Mouse (Mus musculus) heart, embryonic 11.5 days (tissue): ENCODE results near the gene Scyl2. TPM values are rescaled to one million over a fixed set of nuclear protein-coding genes. Genes with fewer than 3 reads are reported as not detected.

Experiments used
- ATAC-seq: fragments of 200-750 bp; cut with Nextera tagmentation; replicated peaks from 2 replicates; pipeline ENCODE4 v1.8.0; 2017; ENCODE audit warnings: moderate library complexity; ENCODE audit not compliant: insufficient number of reproducible peaks, low FRiP score, low TSS enrichment
- H3K27ac ChIP-seq: fragments of 300-500 bp; sonication (generic); 2 replicates; pipeline ENCODE4 v1.5.1; 2014; ENCODE audit warnings: mild to moderate bottlenecking, low read depth, low read length
- H3K27me3 ChIP-seq: fragments of 300-500 bp; sonication (generic); 2 replicates; pipeline ENCODE4 v1.6.1; 2014; ENCODE audit warnings: mild to moderate bottlenecking, low read length, mixed read lengths; ENCODE audit not compliant: control insufficient read depth, insufficient read depth
- H3K36me3 ChIP-seq: fragments of 300-500 bp; sonication (generic); 2 replicates; pipeline ENCODE4 v1.6.1; 2014; ENCODE audit warnings: mild to moderate bottlenecking, low read length, moderate library complexity, mixed read lengths; ENCODE audit not compliant: control insufficient read depth, insufficient read depth
- H3K4me1 ChIP-seq: fragments of 300-500 bp; sonication (generic); 2 replicates; pipeline ENCODE4 v1.6.1; 2014; ENCODE audit warnings: low read length; ENCODE audit not compliant: control insufficient read depth, insufficient read depth
- H3K4me2 ChIP-seq: fragments of 300-500 bp; sonication (generic); 2 replicates; pipeline ENCODE4 v1.6.1; 2014; ENCODE audit warnings: mild to moderate bottlenecking, moderate library complexity
- H3K4me3 ChIP-seq: fragments of 300-500 bp; sonication (generic); 2 replicates; pipeline ENCODE4 v1.5.1; 2014; ENCODE audit warnings: low read depth, low read length
- H3K9ac ChIP-seq: fragments of 300-500 bp; sonication (generic); 2 replicates; pipeline ENCODE4 v1.6.1; 2014; ENCODE audit warnings: mild to moderate bottlenecking, low read depth, low read length, moderate library complexity
- H3K9me3 ChIP-seq: fragments of 300-500 bp; sonication (generic); replicated peaks from 2 replicates; pipeline ENCODE4 v1.6.1; 2016; ENCODE audit warnings: low read length; ENCODE audit not compliant: control insufficient read depth
- WGBS: fragments of 180-500 bp; shearing (Covaris S2); extraction: QIAGEN DNeasy Blood & Tissue Kit; methylation state at CpG from one replicate; pipeline ENCODE4 v1.1.7; 2014; ENCODE audit not compliant: insufficient replicate concordance; 5-methylcytosine and 5-hydroxymethylcytosine counted together
- polyA plus RNA-seq: library from polyadenylated mRNA; unstranded; fragments of >200 nt; fragmentation: Nextera tagmentation; extraction: Ambion mirVana; gene quantifications from 2 replicates; pipeline ENCODE4 v1.2.1, GENCODE M21; 2014

Gene Scyl2
- polyA plus RNA-seq = 9.1 and 10.2 TPM in 2 replicates

DNA sequence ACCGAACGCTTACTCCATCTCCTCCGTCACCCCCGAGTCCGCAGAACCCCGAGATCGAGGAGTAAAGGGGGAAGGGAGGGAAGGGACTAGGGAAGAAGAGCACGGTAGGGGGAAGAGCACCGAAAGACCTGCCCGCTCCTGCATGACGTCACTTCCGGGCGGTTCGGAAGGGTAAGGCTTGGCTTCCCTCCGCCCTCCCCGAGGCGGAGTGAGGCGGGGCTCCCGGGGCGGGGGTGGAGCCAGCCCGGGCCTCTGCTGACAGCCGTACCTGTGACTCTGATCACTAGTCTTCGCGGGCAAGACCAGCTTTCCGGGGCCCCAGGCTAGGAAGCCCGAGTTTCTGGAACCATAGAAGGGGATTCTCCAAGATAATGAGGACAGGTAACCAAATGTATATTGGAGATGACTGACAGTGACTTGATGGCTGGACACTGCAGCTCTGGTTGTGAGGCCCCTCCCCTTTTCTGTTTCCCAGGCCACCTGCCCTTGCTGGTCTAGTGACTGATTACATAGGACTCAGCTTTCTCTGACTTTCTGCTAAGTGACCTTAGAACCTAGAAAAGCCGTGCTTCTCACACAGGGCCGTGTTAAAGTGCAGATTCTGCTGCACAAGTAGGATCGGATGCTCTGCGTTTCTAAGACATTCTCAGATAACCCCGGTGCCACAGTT lies at the start of gene Scyl2:
TSS of gene Scyl2 (minus strand) at position 147 of the 670 bp plus-strand sequence.
- ATAC-seq = peak; percentile 98
- no peaks in the 10 kb centered on the region for H3K27me3 ChIP-seq
- H3K4me3 ChIP-seq = peak within 1 kb of the TSS; percentile 96
- WGBS = 5% methylated on average over 29 of the region's 31 CpGs
- H3K27ac ChIP-seq = peak within 1 kb of the TSS; percentile 32
- peak within 1 kb of the TSS; percentile 91 for H3K4me2 ChIP-seq
- H3K9me3 ChIP-seq = no peaks in the 10 kb centered on the region
- no peaks in the 10 kb centered on the region for H3K36me3 ChIP-seq
- peaks cover 5% of the 10 kb centered on the region for H3K4me1 ChIP-seq
- H3K9ac ChIP-seq = peak within 1 kb of the TSS; percentile 91

DNA sequence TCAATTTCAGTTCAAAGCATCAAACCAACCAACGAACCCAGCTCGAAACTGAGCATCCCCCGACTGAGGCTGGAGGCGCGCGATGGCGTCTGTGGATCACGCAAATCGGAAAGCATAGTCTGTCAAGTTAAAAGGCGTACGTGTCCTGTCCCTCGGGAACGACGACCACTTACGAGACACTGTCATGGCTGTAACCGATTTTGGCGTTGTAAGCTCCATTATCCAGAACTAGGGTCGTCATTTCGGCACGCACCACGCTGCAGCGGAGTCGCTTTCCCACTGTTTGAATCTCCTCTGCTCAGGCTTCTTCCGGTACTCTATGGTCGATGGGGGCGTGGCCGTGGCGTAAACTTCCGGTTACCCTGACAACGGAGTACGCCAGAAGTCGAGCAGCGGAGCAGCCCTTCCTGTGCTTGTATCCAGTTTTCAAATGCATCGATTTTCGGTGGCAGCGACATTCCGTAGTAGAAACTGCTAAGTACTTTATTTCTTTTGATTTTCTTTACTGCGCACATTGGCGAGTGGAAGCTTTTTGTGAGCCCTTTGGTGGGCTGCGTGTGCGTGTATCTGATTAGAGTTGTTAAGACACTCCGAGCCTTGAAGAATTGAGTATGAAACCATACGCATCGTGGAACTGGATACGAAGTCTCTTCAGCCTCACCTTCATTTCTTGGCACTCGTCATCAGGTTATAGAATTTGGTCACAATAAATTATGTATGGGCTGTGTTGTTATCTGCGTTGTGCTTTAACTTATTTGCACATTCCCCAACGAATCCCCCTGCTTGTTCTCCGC lies 46.1 kb upstream of the Scyl2 start, which contains the start of gene Actr6:
TSS of gene Actr6 (minus strand) at position 295 of the 794 bp plus-strand sequence.
- H3K27me3 ChIP-seq = no peaks in the 10 kb centered on the region
- peak within 1 kb of the TSS; percentile 88 for H3K4me2 ChIP-seq
- no peak within 1 kb of the TSS for H3K27ac ChIP-seq
- H3K9me3 ChIP-seq = no peaks in the 10 kb centered on the region
- peaks cover 5% of the 10 kb centered on the region; the same call in 1 of the 2 replicates for H3K4me1 ChIP-seq
- peak within 1 kb of the TSS; percentile 75 for H3K9ac ChIP-seq
- peak within 1 kb of the TSS; percentile 75 for H3K4me3 ChIP-seq
- WGBS = under 1% methylated on average over 49 of the region's 49 CpGs
- ATAC-seq = peak; percentile 95
- H3K36me3 ChIP-seq = no peaks in the 10 kb centered on the region

DNA sequence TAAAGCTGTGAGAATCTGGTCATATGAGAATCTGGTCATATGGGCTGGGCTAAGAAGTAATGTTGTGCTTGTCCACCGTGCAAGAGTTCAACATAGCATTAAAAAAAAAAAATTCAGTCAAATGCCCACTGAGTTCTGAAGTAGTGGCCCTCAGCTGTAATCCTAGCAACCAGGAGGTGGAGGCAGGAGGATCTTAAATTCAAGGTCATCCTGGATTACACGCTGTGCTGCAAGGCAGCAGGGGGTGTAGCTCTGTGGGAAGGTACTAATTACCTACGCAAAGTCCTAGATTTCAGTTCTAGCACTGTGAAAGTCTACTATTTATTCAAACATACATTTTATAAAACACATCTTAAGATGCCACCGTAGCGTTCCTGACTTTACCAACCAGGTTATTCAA lies 45.3 kb upstream of the Scyl2 start:
- no peaks in the 10 kb centered on the region for H3K36me3 ChIP-seq
- H3K27me3 ChIP-seq = no peaks in the 10 kb centered on the region
- H3K4me3 ChIP-seq = peak overlapping the region; percentile 75
- no peak for ATAC-seq
- peaks cover 5% of the 10 kb centered on the region; the same call in 1 of the 2 replicates for H3K4me1 ChIP-seq
- H3K9ac ChIP-seq = peak overlapping the region; percentile 75
- H3K27ac ChIP-seq = no peak overlapping the region
- peak overlapping the region; percentile 88 for H3K4me2 ChIP-seq
- H3K9me3 ChIP-seq = no peaks in the 10 kb centered on the region
- whole genome bisulfite sequencing = 10% methylated on average over 5 of the region's 5 CpGs

DNA sequence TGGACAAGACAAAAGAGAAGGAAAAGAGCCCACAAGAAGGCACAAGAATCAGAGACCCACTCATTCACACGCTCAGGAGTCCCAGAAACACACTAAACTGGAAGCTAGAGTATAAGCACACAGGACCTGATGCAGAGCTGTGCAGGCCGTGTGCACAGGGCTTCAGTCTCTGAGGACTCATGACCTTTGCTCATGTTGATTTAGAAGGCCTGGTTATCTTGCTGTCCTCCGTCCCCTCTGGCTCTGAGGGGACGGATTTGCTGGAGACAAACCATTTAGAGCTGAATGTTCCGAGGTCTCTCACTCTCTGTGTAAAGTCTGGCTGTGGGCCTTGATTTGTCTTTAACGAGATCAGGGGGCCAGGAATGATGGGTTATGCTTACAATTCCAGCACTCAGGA lies 44.3 kb upstream of the Scyl2 start:
- Histone ChIP-seq H3K4me2 (no peak overlapping the region), H3K9ac (no peak overlapping the region), H3K27ac (no peak overlapping the region), H3K4me3 (no peak overlapping the region), H3K4me1 (peaks cover 5% of the 10 kb centered on the region; the same call in 1 of the 2 replicates), H3K27me3 (no peaks in the 10 kb centered on the region), H3K9me3 (no peaks in the 10 kb centered on the region), H3K36me3 (no peaks in the 10 kb centered on the region; the same call in 1 of the 2 replicates)
- 81% methylated on average over 6 of the region's 6 CpGs for WGBS
- ATAC-seq = no peak

DNA sequence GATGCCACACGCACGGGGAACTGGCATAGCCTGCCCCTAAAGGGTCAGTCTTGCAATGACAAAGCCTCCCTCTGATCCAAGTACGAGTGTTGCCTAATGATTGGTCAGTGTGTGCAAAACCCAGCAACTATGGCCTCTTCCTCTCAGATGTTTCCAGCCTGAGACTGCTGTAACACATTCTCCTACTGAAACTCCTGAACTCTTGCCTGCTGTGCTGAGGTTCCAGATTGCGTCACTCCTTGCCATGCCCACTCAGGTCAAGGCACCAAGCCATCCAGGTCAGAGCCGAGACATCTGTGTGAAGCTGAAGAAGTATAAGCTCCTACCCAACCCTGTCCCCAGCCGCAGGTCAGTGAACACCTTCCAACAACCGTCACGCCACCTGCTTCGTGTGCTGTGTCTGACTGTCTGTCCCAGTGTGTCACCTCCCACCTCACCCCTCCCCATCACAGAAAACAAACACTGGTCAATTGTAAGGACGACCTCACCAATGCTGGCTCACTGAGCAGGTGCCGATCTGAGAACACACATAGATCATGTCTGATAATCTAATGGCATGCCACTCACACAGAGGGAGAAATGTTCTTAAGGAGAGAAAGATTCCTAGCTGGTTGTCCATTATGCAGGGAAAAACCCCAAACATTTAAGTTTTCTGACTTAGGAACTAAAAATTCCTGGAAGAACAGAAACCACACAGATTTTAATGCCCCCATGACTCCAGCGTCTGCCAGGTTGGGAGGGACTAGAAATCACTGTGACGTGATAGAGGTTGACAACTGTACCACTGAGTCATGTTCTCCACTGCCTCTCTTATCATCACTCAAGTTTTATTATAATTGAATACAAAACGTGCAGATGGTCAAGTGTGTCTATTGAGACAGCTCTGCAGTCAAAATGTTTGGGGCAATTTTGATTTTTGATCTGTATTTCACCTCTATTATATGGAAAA lies 36.4 kb upstream of the Scyl2 start:
- H3K9me3 ChIP-seq = no peaks in the 10 kb centered on the region
- no peak overlapping the region for H3K4me3 ChIP-seq
- H3K4me1 ChIP-seq = no peaks in the 10 kb centered on the region
- 85% methylated on average over 14 of the region's 14 CpGs for WGBS
- no peak for ATAC-seq
- no peak overlapping the region for H3K4me2 ChIP-seq
- H3K27ac ChIP-seq = no peak overlapping the region
- H3K36me3 ChIP-seq = peaks cover 10% of the 10 kb centered on the region
- no peaks in the 10 kb centered on the region for H3K27me3 ChIP-seq
- H3K9ac ChIP-seq = no peak overlapping the region

DNA sequence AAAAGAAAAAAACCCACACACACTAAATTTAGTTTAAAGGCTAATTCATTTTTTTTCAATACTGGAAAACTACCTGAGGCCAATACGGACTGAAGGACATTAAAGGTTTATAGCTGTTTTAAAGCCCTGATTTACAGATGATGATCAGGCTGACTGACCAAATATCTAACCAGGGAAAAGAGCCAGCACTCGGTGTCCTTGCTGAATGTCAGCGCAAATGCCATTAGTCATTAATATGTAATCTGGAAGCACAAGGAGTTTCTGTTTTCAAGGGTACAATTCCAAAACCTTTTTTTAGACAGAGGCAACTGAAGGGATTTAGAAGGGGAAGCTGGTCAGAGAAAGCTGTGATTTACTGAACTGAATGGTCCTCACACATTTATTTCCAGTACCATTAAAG lies 34.7 kb upstream of the Scyl2 start:
- Histone ChIP-seq H3K9me3 (no peaks in the 10 kb centered on the region), H3K27me3 (no peaks in the 10 kb centered on the region), H3K4me3 (no peak overlapping the region), H3K4me1 (no peaks in the 10 kb centered on the region), H3K27ac (no peak overlapping the region), H3K4me2 (no peak overlapping the region), H3K36me3 (peaks cover 12% of the 10 kb centered on the region), H3K9ac (no peak overlapping the region)
- ATAC-seq = no peak
- WGBS = 90% methylated on average over 3 of the region's 3 CpGs

DNA sequence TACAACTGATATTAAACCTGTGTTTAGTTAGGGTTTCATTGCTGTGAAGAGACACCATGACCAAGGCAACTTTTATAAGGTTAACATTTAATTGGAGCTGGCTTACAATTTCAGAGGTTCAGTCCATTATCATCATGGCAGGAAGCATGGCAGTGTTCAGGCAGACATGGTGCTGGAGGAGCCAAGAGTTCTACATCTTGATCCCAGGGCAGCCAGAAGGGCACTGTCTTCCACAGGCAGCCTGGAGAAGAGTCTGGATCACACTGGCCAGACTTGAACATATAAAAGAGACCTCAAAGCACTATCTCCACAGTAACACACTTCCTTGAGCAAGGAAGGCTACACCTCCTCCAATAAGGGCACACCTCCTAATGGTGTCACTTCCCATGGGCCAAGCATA lies 34.2 kb upstream of the Scyl2 start:
- Histone ChIP-seq H3K9me3 (no peaks in the 10 kb centered on the region), H3K4me1 (no peaks in the 10 kb centered on the region), H3K27ac (no peak overlapping the region), H3K27me3 (no peaks in the 10 kb centered on the region), H3K4me3 (no peak overlapping the region), H3K4me2 (no peak overlapping the region), H3K36me3 (peaks cover 12% of the 10 kb centered on the region), H3K9ac (no peak overlapping the region)
- no peak for ATAC-seq

DNA sequence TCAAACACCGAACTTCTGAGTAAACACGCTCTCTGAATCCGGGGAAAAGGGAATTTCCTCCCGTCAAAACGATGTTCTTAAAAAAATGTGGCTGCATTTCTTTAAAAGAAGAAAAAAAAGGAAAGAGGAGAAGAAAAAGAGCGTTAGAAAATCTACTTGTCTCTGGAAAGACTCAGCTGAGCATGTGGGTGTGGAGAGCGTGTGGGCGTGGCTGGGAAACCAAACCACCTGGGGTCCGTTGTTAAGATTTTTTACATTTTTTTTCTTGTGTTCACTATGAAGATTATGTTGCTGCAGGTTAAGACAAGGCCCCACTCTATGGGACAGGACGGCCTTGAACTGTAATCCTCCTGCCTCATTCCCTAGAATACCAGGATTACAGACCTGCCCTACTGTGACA lies 28.8 kb upstream of the Scyl2 start:
- Histone ChIP-seq H3K27me3 (no peaks in the 10 kb centered on the region), H3K27ac (no peak overlapping the region), H3K9me3 (no peaks in the 10 kb centered on the region), H3K9ac (no peak overlapping the region), H3K4me2 (no peak overlapping the region), H3K4me1 (no peaks in the 10 kb centered on the region), H3K4me3 (no peak overlapping the region), H3K36me3 (peaks cover 9% of the 10 kb centered on the region)
- no peak for ATAC-seq
- WGBS = 86% methylated on average over 10 of the region's 10 CpGs
